Mouse (Mus musculus) thymus, postnatal 10 days (tissue): ENCODE results near the gene Galnt2.

ENCODE experiments used
- DNase-seq, 2 experiments: peaks; one replicate each; pipeline ENCODE4 v3.0.0; 2021; ENCODE audit warnings: low spot score in 2 of 2

The Galnt2 gene

DNA sequence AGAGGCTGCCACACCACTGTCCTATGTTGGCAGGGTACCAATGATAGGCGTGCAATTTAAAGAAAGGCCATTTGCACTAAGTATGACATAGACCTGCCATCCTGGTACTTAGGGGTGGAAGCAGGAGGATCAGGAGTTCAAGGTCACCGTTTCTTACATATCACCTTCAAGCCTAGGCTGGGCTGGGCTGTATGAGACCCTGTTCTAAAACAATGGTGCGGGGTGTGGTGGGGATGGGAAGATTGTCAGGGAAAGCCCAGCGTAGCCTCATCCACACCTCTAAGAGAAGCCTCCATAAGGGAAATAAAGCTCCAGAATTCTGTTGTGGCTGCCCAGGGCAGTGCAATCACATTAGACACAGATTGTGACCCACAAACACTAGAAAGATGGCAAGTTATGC, 4.3 kb downstream of the Galnt2 start:
- DNase-seq = no peak

DNA sequence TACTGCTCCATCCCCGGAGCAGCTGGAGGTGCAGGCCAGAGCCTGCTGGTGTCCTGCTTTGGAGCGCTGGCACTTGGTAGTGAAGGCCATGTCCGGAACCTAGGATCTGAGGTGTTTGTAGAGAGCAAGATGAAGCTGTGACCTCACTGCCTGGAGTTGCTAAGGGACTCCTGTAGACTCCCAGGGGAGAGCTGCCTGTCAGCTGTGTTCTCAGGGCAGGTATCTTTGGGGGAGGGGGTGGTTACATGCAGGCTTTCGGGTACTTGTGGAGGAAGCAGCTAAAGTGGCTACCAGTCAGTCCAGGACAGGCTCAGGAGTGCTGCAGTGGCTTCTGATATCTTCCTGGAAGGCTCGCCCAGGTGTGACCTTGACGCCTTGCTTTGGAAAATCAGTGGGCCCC, 8.2 kb downstream of the Galnt2 start:
- no peak for DNase-seq

DNA sequence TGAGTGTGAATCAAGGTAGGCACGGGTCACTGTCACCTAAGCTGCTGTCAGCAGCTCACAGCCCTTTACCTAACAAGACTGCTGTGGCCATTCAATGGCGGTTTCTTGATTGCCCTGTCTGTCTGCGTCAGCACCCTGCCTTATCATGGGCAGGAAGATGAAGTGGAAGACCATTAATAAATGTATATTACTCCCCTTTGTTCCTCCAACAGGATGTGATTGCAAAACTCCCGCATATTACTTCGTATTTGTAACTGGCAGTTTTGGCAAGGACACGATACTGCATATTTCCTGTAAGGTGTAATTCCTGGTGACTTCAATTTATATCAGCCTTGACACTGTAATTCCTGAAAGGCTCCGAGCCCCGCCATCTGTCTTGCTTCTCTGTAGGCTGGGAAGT, 9.7 kb downstream of the Galnt2 start:
- no peak for DNase-seq

- DNase-seq = no peak
These were observed 11.0 kb downstream of the Galnt2 start for GRCm38 (mm10) chr8:124242208-124242607.

GRCm38 (mm10) chr8:124242913-124243312, 11.7 kb downstream of the Galnt2 start:
- DNase-seq = no peak

DNA sequence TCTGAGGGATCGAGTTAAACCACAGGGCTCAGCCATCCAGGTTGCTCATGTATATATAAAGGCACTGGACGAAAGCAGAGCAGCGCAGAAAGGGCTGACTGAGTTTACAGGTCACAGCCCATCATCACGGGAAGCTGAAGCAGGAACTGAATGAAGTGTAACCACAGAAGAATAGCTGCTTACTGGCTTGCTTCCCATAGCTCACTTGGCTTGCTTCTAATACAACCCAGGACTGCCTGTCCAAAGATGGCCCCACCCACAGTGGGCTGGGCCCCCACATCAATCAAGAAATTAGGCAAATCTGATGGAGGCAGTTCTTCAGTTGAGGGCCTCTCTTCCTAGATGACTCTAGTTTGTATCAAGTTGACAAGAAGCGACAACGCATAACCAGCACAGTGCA, 16.4 kb downstream of the Galnt2 start:
- no peak for DNase-seq

GRCm38 (mm10) chr8:124248688-124249087, 17.5 kb downstream of the Galnt2 start:
- no peak for DNase-seq

DNA sequence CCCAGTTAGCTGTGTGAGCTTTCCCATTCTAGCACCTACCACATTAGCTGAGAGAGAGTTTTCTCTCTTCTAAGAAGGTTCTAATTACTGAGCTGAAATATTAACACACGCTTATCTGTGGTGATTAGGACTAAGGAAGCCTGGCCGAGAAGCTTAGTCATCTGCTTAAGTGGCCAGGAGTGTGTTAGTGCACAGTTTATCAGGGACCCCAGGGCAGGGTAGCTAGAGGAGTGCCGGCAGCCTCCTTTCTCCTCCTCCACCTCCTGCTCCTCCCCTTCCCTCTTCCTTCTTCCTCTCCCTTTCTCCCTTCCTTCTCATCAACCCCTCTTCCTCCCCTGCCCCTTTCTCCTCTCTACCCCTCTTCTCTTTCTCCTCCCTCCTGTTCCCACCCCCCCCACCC, 19.1 kb downstream of the Galnt2 start:
- DNase-seq = no peak

- DNase-seq = no peak
These were observed 19.6 kb downstream of the Galnt2 start for GRCm38 (mm10) chr8:124250785-124251184.

DNA sequence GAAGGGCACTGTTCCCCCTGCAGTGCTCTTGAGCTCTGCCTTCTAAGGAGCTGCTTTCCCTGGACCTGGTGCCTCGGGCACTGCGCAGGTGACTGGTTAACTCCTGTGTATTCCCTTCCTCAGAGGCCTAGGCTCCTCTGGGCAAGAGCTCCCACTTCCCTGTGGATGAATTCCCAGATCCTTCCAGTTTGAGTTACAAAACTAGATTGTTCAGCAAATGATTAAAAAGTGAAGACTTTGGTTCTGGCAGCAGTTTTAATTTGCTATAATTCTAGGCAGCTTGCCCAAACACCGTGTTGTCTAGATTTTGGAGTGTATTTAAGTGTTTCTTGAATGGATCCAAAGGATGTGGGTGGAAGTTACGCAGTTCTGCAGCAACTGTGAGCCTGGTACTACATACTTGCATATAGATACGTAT, 21.4 kb downstream of the Galnt2 start:
- DNase-seq = no peak

DNA sequence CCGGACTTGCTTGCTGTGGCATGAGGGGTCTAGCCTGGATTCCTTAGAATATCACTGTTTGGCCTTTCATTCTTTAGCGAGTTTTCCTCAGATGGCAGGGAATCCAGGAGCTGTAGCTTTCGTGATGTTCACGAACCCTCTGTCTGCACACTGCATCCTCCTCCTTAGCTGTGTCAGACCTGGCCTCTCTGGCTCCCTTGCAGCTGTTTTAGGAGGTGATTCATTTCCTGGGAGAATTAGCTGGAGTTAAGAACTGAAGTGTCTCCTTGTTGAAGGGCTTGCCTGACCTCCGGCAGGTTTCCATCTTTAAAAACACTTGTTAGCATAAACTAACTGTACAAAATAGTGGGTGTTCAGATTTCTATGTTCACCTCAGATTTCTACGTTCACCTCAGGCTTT, 22.7 kb downstream of the Galnt2 start:
- no peak for DNase-seq

DNA sequence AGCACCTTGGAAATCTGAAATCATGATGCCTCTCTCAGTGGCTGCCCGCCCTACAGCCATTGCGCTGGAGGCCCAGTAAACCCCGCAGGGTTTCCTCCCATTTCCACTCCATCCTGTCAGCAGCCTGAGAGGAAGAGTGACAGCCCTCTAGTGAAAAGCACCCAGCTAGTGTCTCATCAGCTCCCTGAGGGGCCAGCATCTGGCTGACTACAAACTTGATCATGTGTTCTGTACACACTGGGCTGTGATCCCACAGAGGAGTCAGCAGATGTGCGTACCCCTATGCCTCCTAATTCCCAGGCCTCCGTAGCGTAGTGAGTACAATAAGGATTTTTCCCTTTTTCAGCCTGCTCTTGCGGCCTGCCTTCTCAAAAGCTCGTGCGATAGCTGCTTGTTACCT, 25.6 kb downstream of the Galnt2 start:
- DNase-seq = no peak

- no peak for DNase-seq
These were observed 26.2 kb downstream of the Galnt2 start for GRCm38 (mm10) chr8:124257363-124257762.

DNA sequence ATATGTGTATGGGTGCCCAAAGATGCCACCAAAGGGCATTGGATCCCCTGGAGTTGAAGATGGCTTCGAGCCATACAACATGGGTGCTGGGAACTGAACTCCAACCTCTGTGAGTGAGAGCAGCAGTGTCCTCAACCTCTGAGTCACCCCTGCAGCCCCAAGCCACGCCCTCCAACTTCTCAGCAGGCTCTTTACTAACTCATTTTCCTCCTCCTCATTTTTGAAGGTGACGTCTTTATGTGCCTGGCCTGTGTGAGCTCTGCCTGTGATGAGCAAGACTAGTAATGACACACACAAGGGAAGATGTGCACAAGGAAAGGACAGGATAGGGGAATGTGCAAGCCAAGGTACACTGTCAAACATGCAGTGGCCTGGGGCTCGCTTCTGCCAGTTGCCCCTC, 28.0 kb downstream of the Galnt2 start:
- no peak for DNase-seq

DNA sequence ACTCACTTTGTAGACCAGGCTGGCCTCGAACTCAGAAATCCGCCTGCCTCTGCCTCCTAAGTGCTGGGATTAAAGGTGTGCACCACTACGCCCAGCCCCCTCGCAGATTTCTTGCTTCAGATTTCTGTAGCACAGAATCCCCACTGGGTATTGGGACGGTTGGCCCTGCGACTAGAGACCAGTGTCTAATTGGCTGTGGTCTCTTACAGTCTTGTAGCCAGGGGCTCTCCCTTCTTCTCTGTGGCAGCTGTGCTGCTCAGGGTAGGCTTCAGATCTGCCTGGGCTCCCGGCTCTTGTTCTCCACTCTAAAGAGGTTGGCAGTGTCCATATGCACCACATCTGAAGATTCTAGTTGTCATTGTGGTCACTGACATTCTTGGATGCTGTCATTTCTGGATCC, 28.7 kb downstream of the Galnt2 start:
- no peak for DNase-seq

- no peak for DNase-seq
These were observed 29.2 kb downstream of the Galnt2 start for GRCm38 (mm10) chr8:124260371-124260770.

DNA sequence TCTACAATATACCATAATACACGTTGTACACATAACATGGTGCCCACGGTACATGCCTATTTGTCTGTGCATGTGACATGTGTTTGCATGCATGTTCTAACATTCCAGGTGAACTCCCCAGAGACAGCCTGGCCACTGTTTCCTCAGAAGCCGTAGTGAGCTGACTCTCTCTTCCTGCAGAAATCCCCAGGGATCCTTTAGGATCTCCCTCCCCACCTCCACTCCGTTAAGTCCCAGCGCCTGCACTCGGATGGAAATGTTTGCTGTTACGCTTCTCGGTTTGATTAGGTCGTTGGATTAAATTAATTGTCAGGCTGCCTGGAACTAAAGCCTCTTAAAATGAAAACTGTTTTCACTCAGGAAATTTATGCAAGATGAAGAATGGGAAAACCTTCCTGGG, 31.9 kb downstream of the Galnt2 start:
- DNase-seq = no peak

GRCm38 (mm10) chr8:124264032-124264431, 32.8 kb downstream of the Galnt2 start:
- no peak for DNase-seq

- no peak for DNase-seq
These were observed 33.5 kb downstream of the Galnt2 start for GRCm38 (mm10) chr8:124264671-124265070.

DNA sequence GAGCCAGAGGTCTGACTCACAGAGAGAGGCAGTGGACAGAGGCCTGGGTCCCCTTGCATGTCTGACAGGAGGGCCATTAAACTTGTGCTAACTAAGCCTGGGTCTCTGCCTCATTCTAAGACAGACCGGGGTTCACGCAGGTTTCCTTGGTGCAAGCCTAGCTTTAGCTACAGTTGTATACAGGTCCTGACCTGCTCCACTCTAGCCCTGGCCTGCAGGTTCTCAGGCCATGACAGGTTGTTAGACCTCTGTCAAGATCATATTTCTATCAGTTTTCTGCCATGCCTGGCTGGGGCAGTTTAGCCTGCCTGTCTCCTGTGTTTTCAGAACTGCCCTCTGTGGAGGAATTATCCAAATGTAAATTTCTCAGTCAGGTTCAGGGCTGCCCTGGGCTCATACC, 33.9 kb downstream of the Galnt2 start:
- DNase-seq = no peak

- DNase-seq = no peak
These were observed 34.6 kb downstream of the Galnt2 start for GRCm38 (mm10) chr8:124265798-124266197.

DNA sequence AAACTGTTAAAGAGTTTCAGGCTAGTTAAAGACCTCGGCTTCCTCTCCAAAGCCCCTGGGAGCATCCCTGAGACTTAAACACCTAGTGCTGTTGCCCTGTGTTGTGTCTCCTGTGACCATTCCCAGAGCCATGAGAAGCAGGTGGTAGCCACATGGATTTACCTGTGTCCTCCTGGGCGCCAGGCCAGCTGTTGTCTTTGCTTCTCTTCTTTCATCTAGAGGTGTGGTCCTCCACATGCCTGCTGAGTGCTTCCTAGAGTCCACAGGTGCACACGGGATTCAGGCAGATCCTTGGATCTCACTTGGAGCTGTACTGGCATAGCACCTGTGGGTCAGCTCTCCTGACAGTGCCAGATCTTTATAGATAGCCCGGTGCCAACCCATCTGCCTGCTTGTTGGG, 36.0 kb downstream of the Galnt2 start:
- no peak for DNase-seq

DNA sequence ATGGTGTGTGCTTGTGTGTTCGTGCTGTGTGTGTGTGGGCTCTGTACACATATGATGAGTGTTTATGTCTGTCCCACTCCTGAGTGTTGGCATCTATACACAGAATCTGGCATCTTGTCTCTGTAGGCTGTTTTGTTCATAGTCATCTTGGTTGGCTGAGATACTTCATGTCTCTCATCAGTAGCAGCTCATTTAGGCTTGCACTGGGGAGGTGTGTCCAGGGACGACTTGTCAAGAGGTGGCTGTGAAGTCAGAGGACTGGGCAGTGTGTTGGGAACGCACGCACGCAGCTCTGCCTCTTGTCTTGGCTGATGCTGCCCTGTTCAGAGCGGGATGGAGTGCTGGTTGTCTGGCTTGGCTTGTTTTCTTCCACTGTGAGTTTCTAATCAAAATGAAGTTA, 39.3 kb downstream of the Galnt2 start:
- no peak for DNase-seq

DNA sequence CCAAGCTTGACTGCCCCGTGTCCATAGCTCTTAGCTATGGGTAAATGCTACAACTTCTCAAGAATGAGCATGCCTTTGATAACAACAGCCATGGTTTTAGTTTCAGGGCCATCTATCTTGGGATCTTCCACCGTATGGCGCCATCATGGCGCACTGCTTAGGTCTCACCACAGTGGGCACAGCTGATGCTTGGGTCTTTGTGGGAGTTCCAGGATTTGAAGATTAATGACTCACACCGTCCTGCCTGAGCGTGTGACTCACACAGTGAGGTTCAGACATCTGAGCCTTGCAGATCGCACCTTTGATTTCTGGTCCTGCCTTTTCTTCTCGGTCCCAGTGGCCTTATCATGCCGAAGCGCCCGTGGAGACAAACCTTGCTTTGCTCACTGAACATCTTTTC, 39.7 kb downstream of the Galnt2 start:
- DNase-seq = no peak

- no peak for DNase-seq
These were observed 40.3 kb downstream of the Galnt2 start for GRCm38 (mm10) chr8:124271518-124271917.
